ENCODE assay signal across 24 mouse cellular contexts in genomic region chr7:47030517-47031193, GRCm38 (mm10). TPM values are rescaled to one million over a fixed set of nuclear protein-coding genes. Genes with fewer than 3 reads are reported as not detected.
DNase-seq lines count a peak whose midpoint lies in the region; ATAC-seq and TF ChIP-seq lines count a peak whose summit lies in the region.
"Had no signal": no experiment of that assay in that cellular context is flagged by ENCODE, and none has a peak within 500 bp of the region (broad histone marks: within the 10 kb centered on the region; RNA-seq: fewer than 3 reads in every experiment).

No protein-coding gene starts in this region.

- H3K4me1 ChIP-seq in embryonic facial prominence, embryonic 13.5 days: no peaks in the 10 kb centered on the region
- H3K4me1 ChIP-seq in embryonic facial prominence, embryonic 10.5 days: no peaks in the 10 kb centered on the region
- no peaks in the 10 kb centered on the region for H3K4me1 ChIP-seq in lung, embryonic 14.5 days (ENCODE audit: insufficient read depth)
- H3K4me1 ChIP-seq: stomach, embryonic 15.5 days had no signal

- no peak for DNase-seq in embryonic facial prominence, embryonic 10.5 days (ENCODE audit: low spot score)
- peak; percentile 52 for DNase-seq in lung, embryonic 14.5 days
- DNase-seq in lung, postnatal 36 days: no peak
- DNase-seq in adipocyte (ENCODE audit: low spot score): peak; percentile 58
- DNase-seq in layer of hippocampus, adult 18-20 months (ENCODE audit: low spot score in 2 of 2): no peak
- DNase-seq in urinary bladder, adult 18-20 months (ENCODE audit: low spot score in 2 of 2): no peak
- DNase-seq: cerebellum, postnatal 14 days; heart, adult 18-20 months; liver; lung, postnatal 10 days; spleen, adult 18-20 months had no signal

- no peak overlapping the region for H3K9ac ChIP-seq in embryonic facial prominence, embryonic 13.5 days
- H3K9ac ChIP-seq in lung, embryonic 14.5 days: no peak overlapping the region
- H3K9ac ChIP-seq: stomach, embryonic 15.5 days had no signal

- no peak overlapping the region for H3K4me2 ChIP-seq in embryonic facial prominence, embryonic 13.5 days
- H3K4me2 ChIP-seq in lung, embryonic 14.5 days: no peak overlapping the region
- peak overlapping the region; percentile 58 for H3K4me2 ChIP-seq in myocyte (ENCODE audit: low read depth)
- H3K4me2 ChIP-seq: stomach, embryonic 15.5 days had no signal

- 70% methylated on average over 9 of the region's 9 CpGs for WGBS in embryonic facial prominence, embryonic 13.5 days
- WGBS in embryonic facial prominence, embryonic 10.5 days: 87% methylated on average over 9 of the region's 9 CpGs
- 73% methylated on average over 9 of the region's 9 CpGs for WGBS in lung, embryonic 14.5 days

- no peak overlapping the region for H3ac ChIP-seq in myocyte (ENCODE audit: control insufficient read depth, insufficient read length)

- ATAC-seq in embryonic facial prominence, embryonic 13.5 days (ENCODE audit: insufficient number of reproducible peaks, insufficient read depth, low FRiP score, low TSS enrichment, low read depth): no peak
- ATAC-seq in lung, embryonic 14.5 days (ENCODE audit: insufficient read depth): no peak
- ATAC-seq: midbrain, embryonic 16.5 days had no signal

- no peak for TF ChIP-seq CTCF in lung, embryonic 14.5 days (IDR thresholded peaks at IDR 0.05; ENCODE audit: low read depth)

- H3K27me3 ChIP-seq in embryonic facial prominence, embryonic 13.5 days: no peaks in the 10 kb centered on the region
- no peaks in the 10 kb centered on the region for H3K27me3 ChIP-seq in embryonic facial prominence, embryonic 10.5 days (replicated peaks; ENCODE audit: low read depth, poor library complexity, severe bottlenecking)
- no peaks in the 10 kb centered on the region for H3K27me3 ChIP-seq in lung, embryonic 14.5 days (ENCODE audit: insufficient read depth, low read length)
- H3K27me3 ChIP-seq in myocyte (ENCODE audit: control insufficient read depth, insufficient read depth, insufficient read length): no peaks in the 10 kb centered on the region
- H3K27me3 ChIP-seq: stomach, embryonic 15.5 days had no signal

- no peaks in the 10 kb centered on the region for H3K9me3 ChIP-seq in embryonic facial prominence, embryonic 13.5 days
- no peaks in the 10 kb centered on the region for H3K9me3 ChIP-seq in embryonic facial prominence, embryonic 10.5 days
- H3K9me3 ChIP-seq in lung, embryonic 14.5 days (ENCODE audit: low read depth, low read length): no peaks in the 10 kb centered on the region
- H3K9me3 ChIP-seq: stomach, embryonic 15.5 days had no signal

- no peak overlapping the region for H3K4me3 ChIP-seq in embryonic facial prominence, embryonic 13.5 days
- H3K4me3 ChIP-seq in embryonic facial prominence, embryonic 10.5 days: no peak overlapping the region
- no peak overlapping the region for H3K4me3 ChIP-seq in lung, embryonic 14.5 days (ENCODE audit: low read depth, low read length)
- no peak overlapping the region for H3K4me3 ChIP-seq in myocyte
- H3K4me3 ChIP-seq: stomach, embryonic 15.5 days had no signal

- TF ChIP-seq POLR2A in myocyte (IDR thresholded peaks at IDR 0.05; ENCODE audit: insufficient read length, low read depth): no peak

- H3K36me3 ChIP-seq in embryonic facial prominence, embryonic 13.5 days: no peaks in the 10 kb centered on the region
- H3K36me3 ChIP-seq in embryonic facial prominence, embryonic 10.5 days (replicated peaks): no peaks in the 10 kb centered on the region
- no peaks in the 10 kb centered on the region for H3K36me3 ChIP-seq in lung, embryonic 14.5 days (ENCODE audit: insufficient read depth)
- H3K36me3 ChIP-seq in myocyte (ENCODE audit: control insufficient read depth, insufficient read depth): no peaks in the 10 kb centered on the region
- H3K36me3 ChIP-seq: stomach, embryonic 15.5 days had no signal

- peak overlapping the region; percentile 33; the same call in 1 of the 2 replicates for H3K27ac ChIP-seq in embryonic facial prominence, embryonic 13.5 days
- H3K27ac ChIP-seq in embryonic facial prominence, embryonic 10.5 days (replicated peaks): no peak overlapping the region
- H3K27ac ChIP-seq in lung, embryonic 14.5 days (ENCODE audit: low read depth): no peak overlapping the region
- H3K27ac ChIP-seq: stomach, embryonic 15.5 days had no signal

- no peaks in the 10 kb centered on the region for H3K79me2 ChIP-seq in myocyte (ENCODE audit: control insufficient read depth, insufficient read depth)

TF ChIP-seq in myocyte, 11 proteins besides CTCF, POLR2A, EP300 and RAD21:
- TF ChIP-seq TCF3 (IDR thresholded peaks at IDR 0.05; ENCODE audit: insufficient read length, low read depth) (no peak), POLR2AphosphoS2 (IDR thresholded peaks at IDR 0.05; ENCODE audit: insufficient read length, low read depth) (no peak), USF1 (IDR thresholded peaks at IDR 0.05; ENCODE audit: low read depth) (no peak), MAX (IDR thresholded peaks at IDR 0.05; ENCODE audit: low read depth) (no peak), MYOG (IDR thresholded peaks at IDR 0.05; ENCODE audit: control insufficient read depth in 1 of 3, insufficient read depth in 1 of 3, insufficient read length in 2 of 3, low read depth in 2 of 3) (no peak), E2F4 (IDR thresholded peaks at IDR 0.05; ENCODE audit: insufficient read depth) (no peak), SRF (IDR thresholded peaks at IDR 0.05; ENCODE audit: control insufficient read depth, insufficient read length, low read depth) (no peak), REST (IDR thresholded peaks at IDR 0.05; ENCODE audit: insufficient read depth, insufficient read length) (no peak), TCF12 (IDR thresholded peaks at IDR 0.05; ENCODE audit: insufficient read depth, poor library complexity, severe bottlenecking) (no peak), CEBPB (IDR thresholded peaks at IDR 0.05; ENCODE audit: insufficient read depth, poor library complexity, severe bottlenecking) (no peak), MYOD1 (IDR thresholded peaks at IDR 0.05; ENCODE audit: control insufficient read depth in 1 of 3, insufficient read length in 2 of 3, low read depth in 2 of 3) (no peak)

RNA-seq across cellular contexts. Expression of gene Tmem86a, which starts 19.7 kb away (rescaled TPM):
- 17.4 and 18.9 TPM in 2 replicates for polyA plus RNA-seq in embryonic facial prominence, embryonic 13.5 days (2015; fragmentation: Nextera tagmentation; extraction: Ambion mirVana)
- 11.3 and 11.7 TPM in 2 replicates for polyA plus RNA-seq in embryonic facial prominence, embryonic 10.5 days (2016; fragmentation: Nextera tagmentation; extraction: Ambion mirVana)
- 31.9 and 32.1 TPM in 2 replicates for polyA plus RNA-seq in lung, embryonic 14.5 days (2014; fragmentation: Nextera tagmentation; extraction: Ambion mirVana)
- polyA plus RNA-seq in myocyte (2012; fragmentation: generic; extraction: Trizol): 28.6 TPM
- total RNA-seq in layer of hippocampus, adult 18-20 months (2021): 10 to 100 TPM in 1 of 2 experiments, 1 to 10 TPM in 1; 9.4 to 11.7 TPM

RNA-seq across cellular contexts. Expression of gene Spty2d1, which starts 22.4 kb away (rescaled TPM):
- polyA plus RNA-seq in embryonic facial prominence, embryonic 13.5 days (2015; fragmentation: Nextera tagmentation; extraction: Ambion mirVana): 18.8 and 20.0 TPM in 2 replicates
- polyA plus RNA-seq in embryonic facial prominence, embryonic 10.5 days (2016; fragmentation: Nextera tagmentation; extraction: Ambion mirVana): 12.4 and 12.8 TPM in 2 replicates
- 23.6 and 23.8 TPM in 2 replicates for polyA plus RNA-seq in lung, embryonic 14.5 days (2014; fragmentation: Nextera tagmentation; extraction: Ambion mirVana)
- 12.0 TPM for polyA plus RNA-seq in myocyte (2012; fragmentation: generic; extraction: Trizol)
- total RNA-seq in layer of hippocampus, adult 18-20 months (2021): 10 to 100 TPM; 18.7 to 20.4 TPM

RNA-seq across cellular contexts. Expression of gene Gm9999, which starts 47.3 kb away (rescaled TPM):
- polyA plus RNA-seq in embryonic facial prominence, embryonic 13.5 days (2015; fragmentation: Nextera tagmentation; extraction: Ambion mirVana): not detected in 2 replicates
- polyA plus RNA-seq in embryonic facial prominence, embryonic 10.5 days (2016; fragmentation: Nextera tagmentation; extraction: Ambion mirVana): not detected in 2 replicates
- polyA plus RNA-seq in lung, embryonic 14.5 days (2014; fragmentation: Nextera tagmentation; extraction: Ambion mirVana): not detected in 2 replicates
- polyA plus RNA-seq in myocyte (2012; fragmentation: generic; extraction: Trizol): not detected
- total RNA-seq in layer of hippocampus, adult 18-20 months (2021): not detected
- total RNA-seq: adrenal gland, adult 18-20 months; gastrocnemius, adult 18-20 months; heart, adult 18-20 months; hematopoietic stem cell, adult 5-6 weeks; left cerebral cortex, postnatal 36 days; megakaryocyte-erythroid progenitor cell, adult 5-6 weeks had no signal
- polyA plus RNA-seq: heart, embryonic 14.5 days; intestine, embryonic 14.5 days; kidney, embryonic 14.5 days; large intestine, adult 2 months; midbrain, embryonic 16.5 days; stomach, embryonic 15.5 days had no signal

Comparison
In these comparisons a context has a peak if more than half of its experiments do, and no peak if none do; other contexts are left out.
1. DNase-seq: peak in lung, embryonic 14.5 days (single experiment) and adipocyte (single experiment); none in embryonic facial prominence, embryonic 10.5 days (single experiment), lung, postnatal 36 days (single experiment), layer of hippocampus, adult 18-20 months (0 of 2) and urinary bladder, adult 18-20 months (0 of 2).